Mouse (Mus musculus) cerebellum, adult 2 months (tissue): ENCODE results near the gene Pik3r5.

Experiments
- CTCF ChIP-seq: fragments of 200-500 bp; IDR thresholded peaks from 2 replicates; pipeline ENCODE4 v1.5.1; 2011; ENCODE audit warnings: low read depth, mild to moderate bottlenecking, control low read depth, low read length, moderate library complexity, borderline replicate concordance; ENCODE audit not compliant: insufficient read depth
- POLR2A ChIP-seq: fragments of 200-500 bp; IDR thresholded peaks from 2 replicates; pipeline ENCODE4 v1.6.1; 2011; ENCODE audit warnings: low read length, control low read depth, borderline replicate concordance; ENCODE audit not compliant: insufficient read depth

GRCm38 (mm10) chr11:68519362-68519761 is 87.4 kb downstream of the Pik3r5 start:
- TF ChIP-seq CTCF: no peak
- no peak for TF ChIP-seq POLR2A
